Mouse (Mus musculus) thymus, adult 2 months (tissue): Measurements from ENCODE around the gene Msmo1.

Experiments
- CTCF ChIP-seq: fragments of 200-500 bp; IDR thresholded peaks from 2 replicates; pipeline ENCODE4 v1.5.1; 2012; ENCODE audit warnings: mild to moderate bottlenecking, control low read depth, low read length, moderate library complexity, borderline replicate concordance; ENCODE audit not compliant: control insufficient read depth, poor library complexity, insufficient read depth; ENCODE audit errors: extremely low read depth
- POLR2A ChIP-seq: fragments of 200-500 bp; IDR thresholded peaks from 2 replicates; pipeline ENCODE4 v1.6.1; 2012; ENCODE audit warnings: mild to moderate bottlenecking, low read length, control low read depth, moderate library complexity; ENCODE audit not compliant: control insufficient read depth, poor library complexity, insufficient read depth; ENCODE audit errors: extremely low read depth

DNA sequence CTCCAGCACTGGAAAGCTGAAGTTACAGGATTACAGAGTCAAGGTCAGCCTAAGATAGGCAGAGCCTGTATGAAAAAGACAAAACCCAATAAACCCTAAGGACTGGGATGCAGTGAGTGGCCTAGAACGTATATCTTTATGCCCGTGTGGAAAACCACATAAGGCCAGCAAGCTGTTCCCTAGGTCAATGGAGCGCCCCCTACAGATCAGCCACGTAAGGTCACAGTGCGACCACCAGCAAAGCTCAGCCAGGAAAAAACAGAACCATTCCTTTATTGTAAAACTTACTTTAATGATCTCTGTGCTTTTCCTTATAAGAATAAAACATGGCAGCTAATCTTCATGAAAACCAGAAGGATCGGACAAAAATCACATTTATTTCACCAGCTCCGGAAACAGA is 15.7 kb downstream of the Msmo1 start:
- TF ChIP-seq POLR2A (no peak), CTCF (no peak)
